Mouse (Mus musculus): ENCODE results near the gene Doc2g. TPM values are rescaled to one million over a fixed set of nuclear protein-coding genes. Genes with fewer than 3 reads are reported as not detected.

Doc2g gene
- polyA plus RNA-seq, 1 experiment from 2014 or later = 6.1 TPM

DNA sequence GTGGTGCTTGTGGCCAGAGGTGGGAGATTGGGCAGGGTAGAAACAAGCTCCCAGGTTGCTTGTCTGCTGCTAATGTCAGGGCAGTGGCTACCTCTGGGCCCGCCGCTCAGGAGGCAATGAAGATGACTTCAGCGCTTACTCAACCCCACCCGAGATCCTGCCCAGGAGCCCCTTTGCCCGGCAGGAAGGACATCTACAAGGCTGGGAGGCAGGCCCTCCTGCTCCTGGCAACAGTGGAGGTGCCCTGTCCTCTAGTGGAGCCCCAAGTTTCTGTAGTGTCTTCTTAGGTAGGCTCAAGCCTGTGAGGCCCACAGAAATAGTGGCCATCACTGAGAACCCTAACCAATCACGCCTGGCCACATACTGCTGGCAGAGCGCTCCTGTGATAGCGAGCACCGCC, 2.0 kb downstream of the Doc2g start:
- Histone ChIP-seq H3K4me2 (replicated peaks; ENCODE audit: low read depth, low read length) (no peak overlapping the region), H3K27ac (ENCODE audit: low read length) (no peak overlapping the region), H3K4me1 (ENCODE audit: insufficient read depth, low read length) (peaks cover 15% of the 10 kb centered on the region), H3K36me3 (ENCODE audit: insufficient read depth, low read length) (peaks cover 44% of the 10 kb centered on the region), H3K9me3 (ENCODE audit: low read length) (no peaks in the 10 kb centered on the region), H3K9ac (replicated peaks; ENCODE audit: low read length) (no peak overlapping the region), H3K4me3 (ENCODE audit: low read length) (no peak overlapping the region), H3K27me3 (ENCODE audit: insufficient read depth, low read length) (no peaks in the 10 kb centered on the region)
- 84% methylated on average over 9 of the region's 9 CpGs for WGBS
- no peak for ATAC-seq (ENCODE audit: low FRiP score, low TSS enrichment)

DNA sequence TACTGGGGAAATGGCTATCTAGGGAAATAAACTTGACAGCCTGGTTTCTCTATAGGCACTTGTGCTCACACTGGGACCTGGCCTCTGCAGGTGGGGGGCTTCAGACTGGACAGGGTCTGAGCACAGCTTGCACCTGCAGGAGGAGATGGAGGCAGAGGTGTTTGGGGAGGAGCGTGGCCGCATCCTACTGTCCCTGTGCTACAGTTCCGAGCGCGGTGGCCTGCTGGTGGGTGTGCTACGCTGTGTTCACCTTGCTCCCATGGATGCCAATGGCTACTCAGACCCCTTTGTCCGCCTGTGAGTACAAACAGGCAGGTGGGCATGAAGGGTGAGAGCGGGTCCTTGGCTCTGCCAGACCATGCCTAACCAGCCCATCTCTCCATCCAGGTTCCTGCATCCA, 2.9 kb downstream of the Doc2g start:
- H3K27ac ChIP-seq (ENCODE audit: low read length) = no peak overlapping the region
- H3K4me3 ChIP-seq (ENCODE audit: low read length) = no peak overlapping the region
- H3K4me2 ChIP-seq (replicated peaks; ENCODE audit: low read depth, low read length) = no peak overlapping the region
- no peak overlapping the region for H3K9ac ChIP-seq (replicated peaks; ENCODE audit: low read length)
- H3K36me3 ChIP-seq (ENCODE audit: insufficient read depth, low read length) = peaks cover 50% of the 10 kb centered on the region
- H3K9me3 ChIP-seq (ENCODE audit: low read length) = no peaks in the 10 kb centered on the region
- ATAC-seq (ENCODE audit: low FRiP score, low TSS enrichment) = no peak
- no peaks in the 10 kb centered on the region for H3K27me3 ChIP-seq (ENCODE audit: insufficient read depth, low read length)
- WGBS = 97% methylated on average over 8 of the region's 8 CpGs
- peaks cover 12% of the 10 kb centered on the region for H3K4me1 ChIP-seq (ENCODE audit: insufficient read depth, low read length)

DNA sequence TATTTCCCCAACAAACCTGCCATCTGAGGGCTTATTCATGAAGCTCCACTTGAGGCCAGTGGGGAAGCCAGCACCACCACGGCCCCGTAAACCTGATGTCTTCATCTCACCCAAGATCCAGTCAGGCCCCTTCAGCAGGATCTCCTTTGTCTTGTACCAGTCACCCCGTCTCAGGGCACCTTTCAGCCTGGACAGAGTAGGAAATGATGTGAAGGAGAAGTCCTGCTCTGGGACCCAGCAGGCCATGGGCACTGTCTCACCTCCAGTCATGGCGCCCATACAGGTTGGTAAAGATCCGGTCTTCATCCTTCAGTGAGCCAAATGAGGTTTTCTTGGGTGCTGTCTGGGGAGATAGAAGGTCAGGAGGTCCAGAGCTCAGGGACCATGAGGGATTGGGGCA, 8.0 kb downstream of the Doc2g start:
- no peaks in the 10 kb centered on the region for H3K9me3 ChIP-seq (ENCODE audit: low read length)
- no peak overlapping the region for H3K4me3 ChIP-seq (ENCODE audit: low read length)
- H3K9ac ChIP-seq (replicated peaks; ENCODE audit: low read length) = no peak overlapping the region
- WGBS = 93% methylated on average over 5 of the region's 5 CpGs
- H3K36me3 ChIP-seq (ENCODE audit: insufficient read depth, low read length) = peaks cover 47% of the 10 kb centered on the region
- no peaks in the 10 kb centered on the region for H3K27me3 ChIP-seq (ENCODE audit: insufficient read depth, low read length)
- H3K4me1 ChIP-seq (ENCODE audit: insufficient read depth, low read length) = peaks cover 7% of the 10 kb centered on the region
- no peak overlapping the region for H3K27ac ChIP-seq (ENCODE audit: low read length)
- no peak overlapping the region for H3K4me2 ChIP-seq (replicated peaks; ENCODE audit: low read depth, low read length)
- no peak for ATAC-seq (ENCODE audit: low FRiP score, low TSS enrichment)

GRCm38 (mm10) chr19:4012432-4013022, 9.4 kb downstream of the Doc2g start, which contains the start of gene Ndufv1:
TSS of gene Ndufv1 (minus strand) at chr19:4012806.
- H3K27ac ChIP-seq (ENCODE audit: low read length) = peak within 1 kb of the TSS; percentile 47; the same call in 1 of the 2 replicates
- H3K4me2 ChIP-seq (replicated peaks; ENCODE audit: low read depth, low read length) = peak within 1 kb of the TSS; percentile 72
- no peaks in the 10 kb centered on the region for H3K27me3 ChIP-seq (ENCODE audit: insufficient read depth, low read length)
- peaks cover 33% of the 10 kb centered on the region for H3K36me3 ChIP-seq (ENCODE audit: insufficient read depth, low read length)
- ATAC-seq (ENCODE audit: low FRiP score, low TSS enrichment) = peak; percentile 99
- WGBS = under 1% methylated on average over 45 of the region's 45 CpGs
- H3K4me3 ChIP-seq (ENCODE audit: low read length) = peak within 1 kb of the TSS; percentile 84
- H3K4me1 ChIP-seq (ENCODE audit: insufficient read depth, low read length) = peaks cover 7% of the 10 kb centered on the region
- H3K9ac ChIP-seq (replicated peaks; ENCODE audit: low read length) = peak within 1 kb of the TSS; percentile 82
- no peaks in the 10 kb centered on the region for H3K9me3 ChIP-seq (ENCODE audit: low read length)

DNA sequence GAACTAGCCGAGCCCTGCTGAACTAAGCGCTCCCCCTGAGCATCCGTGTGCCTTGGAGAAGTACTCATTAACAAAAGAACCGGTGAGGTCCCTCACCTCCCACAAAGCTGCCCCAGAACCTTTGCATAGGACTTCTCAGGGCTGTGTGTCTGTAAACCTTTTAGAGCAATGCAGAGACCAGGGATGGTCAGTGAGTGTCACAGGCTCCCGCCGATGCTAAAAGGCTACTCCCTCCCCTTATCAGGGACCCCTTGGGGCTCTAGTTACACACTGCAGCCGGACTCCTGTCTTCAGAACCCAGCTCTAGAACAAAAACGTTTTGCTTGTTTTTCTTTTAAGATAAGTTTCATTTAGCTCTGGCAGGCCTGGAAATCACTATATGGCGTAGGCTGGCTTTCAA, 10.0 kb downstream of the Doc2g start:
- Histone ChIP-seq H3K27me3 (ENCODE audit: insufficient read depth, low read length) (no peaks in the 10 kb centered on the region), H3K36me3 (ENCODE audit: insufficient read depth, low read length) (peaks cover 28% of the 10 kb centered on the region), H3K9me3 (ENCODE audit: low read length) (no peaks in the 10 kb centered on the region), H3K27ac (ENCODE audit: low read length) (no peak overlapping the region), H3K4me1 (ENCODE audit: insufficient read depth, low read length) (peaks cover 7% of the 10 kb centered on the region), H3K4me2 (replicated peaks; ENCODE audit: low read depth, low read length) (peak overlapping the region; percentile 52), H3K4me3 (ENCODE audit: low read length) (peak overlapping the region; percentile 84), H3K9ac (replicated peaks; ENCODE audit: low read length) (peak overlapping the region; percentile 49)
- ATAC-seq (ENCODE audit: low FRiP score, low TSS enrichment) = no peak
- 15% methylated on average over 9 of the region's 9 CpGs for WGBS

GRCm38 (mm10) chr19:4014802-4015201, 11.7 kb downstream of the Doc2g start:
- no peaks in the 10 kb centered on the region for H3K9me3 ChIP-seq (ENCODE audit: low read length)
- H3K36me3 ChIP-seq (ENCODE audit: insufficient read depth, low read length) = peaks cover 10% of the 10 kb centered on the region
- peaks cover 7% of the 10 kb centered on the region for H3K4me1 ChIP-seq (ENCODE audit: insufficient read depth, low read length)
- ATAC-seq (ENCODE audit: low FRiP score, low TSS enrichment) = no peak
- no peak overlapping the region for H3K4me2 ChIP-seq (replicated peaks; ENCODE audit: low read depth, low read length)
- no peaks in the 10 kb centered on the region for H3K27me3 ChIP-seq (ENCODE audit: insufficient read depth, low read length)
- no peak overlapping the region for H3K9ac ChIP-seq (replicated peaks; ENCODE audit: low read length)
- no peak overlapping the region for H3K27ac ChIP-seq (ENCODE audit: low read length)
- no peak overlapping the region for H3K4me3 ChIP-seq (ENCODE audit: low read length)

DNA sequence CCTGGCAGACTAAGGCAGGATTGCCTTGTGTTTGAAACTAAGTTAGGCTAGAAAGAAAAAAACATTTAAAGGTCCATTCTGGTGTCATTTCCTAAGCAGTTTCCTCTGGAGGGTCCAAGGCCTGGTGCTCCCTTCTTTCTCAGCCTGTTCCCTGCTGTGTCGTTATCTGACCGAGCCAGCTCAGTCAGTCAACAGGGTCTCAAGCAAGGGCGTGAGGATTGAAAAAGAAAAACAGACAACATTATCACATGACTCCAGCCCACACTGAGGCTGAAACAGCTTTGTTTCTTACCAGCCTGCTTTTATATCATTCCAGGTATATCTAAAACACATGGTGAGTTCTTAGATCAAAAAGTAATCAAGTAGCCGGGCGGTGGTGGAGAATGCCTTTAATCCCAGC, 12.5 kb downstream of the Doc2g start:
- 0 out of 2 replicates have a peak, but pooled peaks cover 3% of the 10 kb centered on the region for H3K36me3 ChIP-seq (ENCODE audit: insufficient read depth, low read length)
- H3K4me2 ChIP-seq (replicated peaks; ENCODE audit: low read depth, low read length) = no peak overlapping the region
- ATAC-seq (ENCODE audit: low FRiP score, low TSS enrichment) = no peak
- no peaks in the 10 kb centered on the region for H3K27me3 ChIP-seq (ENCODE audit: insufficient read depth, low read length)
- WGBS = 69% methylated on average over 5 of the region's 5 CpGs
- H3K4me3 ChIP-seq (ENCODE audit: low read length) = no peak overlapping the region
- H3K27ac ChIP-seq (ENCODE audit: low read length) = no peak overlapping the region
- peaks cover 7% of the 10 kb centered on the region for H3K4me1 ChIP-seq (ENCODE audit: insufficient read depth, low read length)
- H3K9me3 ChIP-seq (ENCODE audit: low read length) = no peaks in the 10 kb centered on the region
- H3K9ac ChIP-seq (replicated peaks; ENCODE audit: low read length) = no peak overlapping the region

DNA sequence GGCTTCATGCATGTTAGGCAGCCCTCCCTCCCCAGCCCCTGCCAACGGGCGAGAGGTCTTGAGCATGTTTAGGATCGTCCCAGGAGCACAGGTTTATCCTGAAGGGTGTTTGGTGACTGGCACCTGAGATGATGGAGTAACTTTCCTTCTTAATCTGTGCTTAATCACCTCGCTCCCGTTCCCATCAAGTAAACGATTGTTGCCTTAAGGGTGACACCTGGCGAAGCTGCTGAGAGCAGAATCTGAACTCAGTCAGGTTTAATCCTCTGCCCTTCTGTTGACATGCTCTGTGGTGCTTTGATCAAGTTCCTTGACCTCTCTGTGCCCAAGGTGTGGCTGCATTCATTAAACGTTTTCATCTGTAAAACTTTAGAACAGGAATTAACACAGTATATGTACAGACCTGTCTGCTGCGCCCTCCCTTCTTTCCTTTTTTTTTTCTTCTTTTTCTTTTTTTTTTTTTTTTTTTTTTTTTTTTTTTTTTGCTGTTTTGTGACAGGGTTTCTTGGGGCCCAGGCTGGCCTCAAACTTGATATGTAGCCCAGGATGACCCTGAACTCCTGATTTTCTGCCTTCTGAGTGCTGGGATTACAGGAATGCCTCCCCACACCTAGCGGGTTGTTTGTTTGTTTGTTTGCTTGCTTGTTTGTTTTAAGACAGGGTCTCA, 14.9 kb downstream of the Doc2g start:
- 63% methylated on average over 10 of the region's 10 CpGs for WGBS
- Histone ChIP-seq H3K4me1 (ENCODE audit: insufficient read depth, low read length) (no peaks in the 10 kb centered on the region), H3K4me3 (ENCODE audit: low read length) (no peak overlapping the region), H3K27ac (ENCODE audit: low read length) (no peak overlapping the region), H3K27me3 (ENCODE audit: insufficient read depth, low read length) (no peaks in the 10 kb centered on the region), H3K9me3 (ENCODE audit: low read length) (no peaks in the 10 kb centered on the region), H3K9ac (replicated peaks; ENCODE audit: low read length) (no peak overlapping the region), H3K36me3 (ENCODE audit: insufficient read depth, low read length) (no peaks in the 10 kb centered on the region), H3K4me2 (replicated peaks; ENCODE audit: low read depth, low read length) (no peak overlapping the region)
- no peak for ATAC-seq (ENCODE audit: low FRiP score, low TSS enrichment)

- H3K27ac ChIP-seq (ENCODE audit: low read length) = no peak overlapping the region
- H3K27me3 ChIP-seq (ENCODE audit: insufficient read depth, low read length) = no peaks in the 10 kb centered on the region
- no peaks in the 10 kb centered on the region for H3K4me1 ChIP-seq (ENCODE audit: insufficient read depth, low read length)
- H3K4me2 ChIP-seq (replicated peaks; ENCODE audit: low read depth, low read length) = no peak overlapping the region
- H3K36me3 ChIP-seq (ENCODE audit: insufficient read depth, low read length) = no peaks in the 10 kb centered on the region
- no peak overlapping the region for H3K9ac ChIP-seq (replicated peaks; ENCODE audit: low read length)
- no peaks in the 10 kb centered on the region for H3K9me3 ChIP-seq (ENCODE audit: low read length)
- 35% methylated on average over 18 of the region's 18 CpGs for WGBS
- peak; percentile 90 for ATAC-seq (ENCODE audit: low FRiP score, low TSS enrichment)
- H3K4me3 ChIP-seq (ENCODE audit: low read length) = no peak overlapping the region
These were observed 15.8 kb downstream of the Doc2g start for GRCm38 (mm10) chr19:4018743-4019583.

DNA sequence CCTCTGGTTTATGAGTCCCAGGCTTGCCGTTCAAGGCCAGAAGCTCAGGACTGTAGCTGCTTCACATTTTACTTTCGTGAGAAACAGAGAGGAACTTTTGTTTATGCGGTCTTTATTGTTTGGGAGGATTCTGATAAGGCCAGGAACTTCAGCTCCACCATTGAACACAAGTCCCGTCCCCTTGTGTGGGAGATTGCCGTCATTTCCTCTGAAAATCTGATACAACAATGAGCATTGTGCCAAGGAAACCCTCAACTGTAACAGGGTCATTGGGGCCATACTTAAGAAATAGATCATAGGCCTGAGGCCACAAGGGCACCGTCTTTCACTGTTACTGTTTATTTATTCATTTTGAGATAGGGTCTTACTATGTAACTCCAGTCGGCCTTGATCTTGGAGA, 20.1 kb downstream of the Doc2g start:
- Histone ChIP-seq H3K4me1 (ENCODE audit: insufficient read depth, low read length) (no peaks in the 10 kb centered on the region), H3K27me3 (ENCODE audit: insufficient read depth, low read length) (no peaks in the 10 kb centered on the region), H3K9me3 (ENCODE audit: low read length) (peaks cover 5% of the 10 kb centered on the region; the same call in 1 of the 2 replicates), H3K9ac (replicated peaks; ENCODE audit: low read length) (no peak overlapping the region), H3K27ac (ENCODE audit: low read length) (no peak overlapping the region), H3K4me2 (replicated peaks; ENCODE audit: low read depth, low read length) (no peak overlapping the region), H3K36me3 (ENCODE audit: insufficient read depth, low read length) (no peaks in the 10 kb centered on the region), H3K4me3 (ENCODE audit: low read length) (no peak overlapping the region)
- 70% methylated on average over 7 of the region's 7 CpGs for WGBS
- ATAC-seq (ENCODE audit: low FRiP score, low TSS enrichment) = no peak

All from kidney, embryonic 16.5 days (tissue).